Comparison of ENCODE assay signal across 15 mouse cellular contexts in the genomic region with DNA sequence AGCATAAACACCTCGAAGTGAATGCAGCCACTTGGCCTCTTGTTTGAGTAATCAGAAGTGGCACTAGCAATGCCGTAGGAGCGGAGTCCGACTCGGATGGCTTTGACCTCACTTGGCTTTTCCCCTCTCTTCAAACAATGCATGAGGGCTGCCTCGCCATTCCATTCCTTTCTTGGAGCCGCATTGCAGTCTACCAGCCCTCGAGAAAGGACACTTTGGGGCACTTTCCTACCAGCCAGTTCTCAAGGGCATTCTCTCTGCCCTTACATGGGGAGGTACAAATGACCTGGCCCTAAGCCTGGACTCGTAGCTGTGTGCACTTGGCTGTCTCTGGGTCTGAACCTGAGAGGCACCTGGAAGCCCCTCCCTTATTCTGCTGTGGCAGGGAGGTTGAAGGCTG.
A peak's percentile ranks its signal among the peaks of the same experiment; 100 is the strongest.
DNase-seq lines count a peak whose midpoint lies in the region; ATAC-seq and TF ChIP-seq lines count a peak whose summit lies in the region.
"Had no signal": no experiment of that assay in that cellular context is flagged by ENCODE, and none has a peak within 500 bp of the region (broad histone marks: within the 10 kb centered on the region; RNA-seq: fewer than 3 reads in every experiment).

No protein-coding gene starts in this region.

- no peak overlapping the region for H3K4me3 ChIP-seq in heart, postnatal 0 days (ENCODE audit: low read depth, low read length)
- H3K4me3 ChIP-seq in lung, postnatal 0 days (ENCODE audit: low read depth, low read length): no peak overlapping the region
- no peak overlapping the region for H3K4me3 ChIP-seq in hindbrain, embryonic 13.5 days
- H3K4me3 ChIP-seq: embryonic facial prominence, embryonic 10.5 days; neural tube, embryonic 12.5 days had no signal

- peak overlapping the region; percentile 63 for H3K27ac ChIP-seq in heart, postnatal 0 days (ENCODE audit: low read depth)
- peak overlapping the region; percentile 77 for H3K27ac ChIP-seq in lung, postnatal 0 days (ENCODE audit: low read length)
- no peak overlapping the region for H3K27ac ChIP-seq in hindbrain, embryonic 13.5 days
- H3K27ac ChIP-seq: embryonic facial prominence, embryonic 10.5 days; hindbrain, postnatal 0 days; neural tube, embryonic 12.5 days had no signal

- peaks cover 46% of the 10 kb centered on the region for H3K4me1 ChIP-seq in heart, postnatal 0 days (ENCODE audit: control insufficient read depth, insufficient read depth)
- peaks cover 4% of the 10 kb centered on the region for H3K4me1 ChIP-seq in lung, postnatal 0 days (ENCODE audit: insufficient read depth, low read depth, low read length)
- H3K4me1 ChIP-seq in hindbrain, embryonic 13.5 days (replicated peaks): 0 out of 2 replicates have a peak, but pooled peaks cover 3% of the 10 kb centered on the region

- WGBS in heart, postnatal 0 days: 33% methylated on average over 9 of the region's 9 CpGs
- WGBS in lung, postnatal 0 days: 49% methylated on average over 9 of the region's 9 CpGs
- 77% methylated on average over 9 of the region's 9 CpGs for WGBS in hindbrain, embryonic 13.5 days

- ATAC-seq in heart, postnatal 0 days (ENCODE audit: insufficient read depth, low read depth): peak; percentile 88
- ATAC-seq in lung, postnatal 0 days: peak; percentile 93
- no peak for ATAC-seq in hindbrain, embryonic 13.5 days (ENCODE audit: low FRiP score)
- ATAC-seq: hindbrain, postnatal 0 days; Patski had no signal

- peaks cover 5% of the 10 kb centered on the region; the same call in 1 of the 2 replicates for H3K9me3 ChIP-seq in heart, postnatal 0 days (replicated peaks; ENCODE audit: control insufficient read depth, low read length)
- H3K9me3 ChIP-seq in lung, postnatal 0 days (ENCODE audit: low read length): 0 out of 2 replicates have a peak, but pooled peaks cover 4% of the 10 kb centered on the region
- H3K9me3 ChIP-seq in hindbrain, embryonic 13.5 days: no peaks in the 10 kb centered on the region
- H3K9me3 ChIP-seq: embryonic facial prominence, embryonic 10.5 days; neural tube, embryonic 12.5 days had no signal

- peak; percentile 46 for DNase-seq in adrenal gland, postnatal 10 days
- no peak for DNase-seq in adrenal gland, postnatal 4 days (ENCODE audit: low spot score in 2 of 2)
- peak; percentile 68 to 78 for DNase-seq in heart, adult 18-20 months
- peak; percentile 77 for DNase-seq in heart, postnatal 0 days (ENCODE audit: low spot score)
- DNase-seq in lung, postnatal 0 days (ENCODE audit: low spot score): peak; percentile 92
- no peak for DNase-seq in left cerebral cortex, adult 9 months (ENCODE audit: low spot score in 2 of 2)
- no peak for DNase-seq in cerebellum, adult 18-20 months
- DNase-seq: layer of hippocampus, postnatal 36 days; spleen, adult 18-20 months; thymus, postnatal 36 days had no signal

- H3K9ac ChIP-seq in heart, postnatal 0 days (replicated peaks; ENCODE audit: low read depth, low read length): no peak overlapping the region
- H3K9ac ChIP-seq in lung, postnatal 0 days (replicated peaks; ENCODE audit: low read depth): no peak overlapping the region
- no peak overlapping the region for H3K9ac ChIP-seq in hindbrain, embryonic 13.5 days
- H3K9ac ChIP-seq: neural tube, embryonic 12.5 days had no signal

- TF ChIP-seq EP300 in heart, postnatal 0 days (IDR thresholded peaks at IDR 0.05; ENCODE audit: low read depth): no peak; the same call in 1 of the 2 replicates
- peak; percentile 97 for TF ChIP-seq EP300 in lung, postnatal 0 days (IDR thresholded peaks at IDR 0.05)

- no peak overlapping the region for H3K4me2 ChIP-seq in heart, postnatal 0 days (ENCODE audit: low read depth, low read length)
- H3K4me2 ChIP-seq in lung, postnatal 0 days (replicated peaks; ENCODE audit: low read depth, low read length): no peak overlapping the region
- no peak overlapping the region for H3K4me2 ChIP-seq in hindbrain, embryonic 13.5 days
- H3K4me2 ChIP-seq: neural tube, embryonic 12.5 days had no signal

- H3K36me3 ChIP-seq in heart, postnatal 0 days (replicated peaks; ENCODE audit: control insufficient read depth, insufficient read depth, low read length): 0 out of 2 replicates have a peak, but pooled peaks cover 7% of the 10 kb centered on the region
- H3K36me3 ChIP-seq in lung, postnatal 0 days (ENCODE audit: insufficient read depth, low read length): 0 out of 2 replicates have a peak, but pooled peaks cover 2% of the 10 kb centered on the region
- H3K36me3 ChIP-seq in hindbrain, embryonic 13.5 days: no peaks in the 10 kb centered on the region
- H3K36me3 ChIP-seq: neural tube, embryonic 12.5 days had no signal

- no peaks in the 10 kb centered on the region for H3K27me3 ChIP-seq in heart, postnatal 0 days (ENCODE audit: control insufficient read depth, insufficient read depth, low read length)
- H3K27me3 ChIP-seq in lung, postnatal 0 days (replicated peaks; ENCODE audit: insufficient read depth, low read length): no peaks in the 10 kb centered on the region
- H3K27me3 ChIP-seq in hindbrain, embryonic 13.5 days: no peaks in the 10 kb centered on the region
- H3K27me3 ChIP-seq: neural tube, embryonic 12.5 days; Patski had no signal

- no peak for TF ChIP-seq CTCF in heart, postnatal 0 days (IDR thresholded peaks at IDR 0.05; ENCODE audit: low read depth)
- TF ChIP-seq CTCF in lung, postnatal 0 days (IDR thresholded peaks at IDR 0.05): no peak

Comparison
In these comparisons a context has a peak if more than half of its experiments do, and no peak if none do; other contexts are left out.
1. DNase-seq: peak in adrenal gland, postnatal 10 days (single experiment), heart, adult 18-20 months (2 of 2), heart, postnatal 0 days (single experiment) and lung, postnatal 0 days (single experiment); none in adrenal gland, postnatal 4 days (0 of 2), left cerebral cortex, adult 9 months (0 of 2) and cerebellum, adult 18-20 months (0 of 2).